Mouse (Mus musculus): Measurements from ENCODE around the gene Gm10800.
"Not testable (repeated sequence)": the region's sequence is repeated elsewhere in the genome, so short reads cannot be mapped to it uniquely, and the experiment has no call there.

Gm10800 gene

GRCm38 (mm10) chr2:98667201-98667600 lies at the start of gene Gm10800:
Gm10800 (minus strand) TSS chr2:98667301.
- DNase-seq (ENCODE audit: low spot score): not testable (repeated sequence)

- no peak for DNase-seq (ENCODE audit: low spot score)
Observed at GRCm38 (mm10) chr2:98697533-98697932, 30.4 kb upstream of the Gm10800 start.

DNA sequence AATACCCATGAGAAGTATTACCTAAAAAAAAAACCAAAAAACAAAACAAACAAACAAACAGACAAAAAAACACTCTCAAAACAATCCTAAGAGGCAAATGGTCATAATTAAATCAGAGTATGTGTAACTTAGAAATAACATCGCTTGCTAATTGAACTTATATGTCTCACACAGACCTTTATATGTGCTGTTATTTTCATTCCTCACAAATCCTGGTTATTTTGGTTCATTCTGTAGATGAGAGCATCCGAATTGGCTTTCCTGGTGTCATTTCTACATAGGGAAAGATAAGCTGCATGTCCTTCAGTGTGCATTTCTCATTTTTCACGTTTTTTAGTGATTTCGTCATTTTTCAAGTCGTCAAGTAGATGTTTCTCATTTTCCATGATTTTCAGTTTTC lies 5.2 kb downstream of the Gm10800 start, which contains the start of gene Gm10801:
Gene Gm10801 (plus strand): TSS at position 301 of the 400 bp plus-strand sequence.
- not testable (repeated sequence) for DNase-seq (ENCODE audit: low spot score)

Measured in adipocyte (in vitro differentiated cells).